Mouse (Mus musculus) liver, postnatal 0 days (tissue): Measurements from ENCODE around the gene Dpep3. TPM values are rescaled to one million over a fixed set of nuclear protein-coding genes. Genes with fewer than 3 reads are reported as not detected.
A peak's percentile ranks its signal among the peaks of the same experiment; 100 is the strongest.

Experiments
- ATAC-seq: fragments of 200-750 bp; cut with Nextera tagmentation; 2 replicates; pipeline ENCODE4 v1.8.0; 2017; ENCODE audit warnings: mild to moderate bottlenecking, moderate library complexity
- DNase-seq: peaks from one replicate; pipeline ENCODE4 v3.0.0-alpha.2; 2016
- H3K27ac ChIP-seq: fragments of 300-500 bp; sonication (generic); 2 replicates; pipeline ENCODE4 v1.5.1; 2014; ENCODE audit warnings: antibody characterized with exemption, moderate library complexity, mild to moderate bottlenecking, low read depth
- H3K27me3 ChIP-seq: fragments of 300-500 bp; sonication (generic); 2 replicates; pipeline ENCODE4 v1.6.1; 2014; ENCODE audit warnings: low read length, control low read depth, mixed read lengths; ENCODE audit not compliant: insufficient read depth
- H3K36me3 ChIP-seq: fragments of 300-500 bp; sonication (generic); replicated peaks from 2 replicates; pipeline ENCODE4 v1.6.1; 2014; ENCODE audit warnings: mild to moderate bottlenecking, control low read depth, low read length, moderate library complexity, mixed read lengths; ENCODE audit not compliant: insufficient read depth
- H3K4me1 ChIP-seq: fragments of 300-500 bp; sonication (generic); 2 replicates; pipeline ENCODE4 v1.6.1; 2014; ENCODE audit warnings: antibody characterized with exemption, mild to moderate bottlenecking, control low read depth; ENCODE audit not compliant: insufficient read depth
- H3K4me2 ChIP-seq: fragments of 300-500 bp; sonication (generic); 2 replicates; pipeline ENCODE4 v1.6.1; 2014; ENCODE audit warnings: low read depth, mild to moderate bottlenecking, low read length, moderate library complexity, mixed read lengths
- H3K4me3 ChIP-seq: fragments of 300-500 bp; sonication (generic); 2 replicates; pipeline ENCODE4 v1.5.1; 2014; ENCODE audit warnings: low read depth, low read length
- H3K9ac ChIP-seq: fragments of 300-500 bp; sonication (generic); replicated peaks from 2 replicates; pipeline ENCODE4 v1.6.1; 2014; ENCODE audit warnings: mild to moderate bottlenecking, moderate library complexity
- H3K9me3 ChIP-seq: fragments of 300-500 bp; sonication (generic); 2 replicates; pipeline ENCODE4 v1.6.1; 2016; ENCODE audit warnings: mild to moderate bottlenecking, control low read depth, low read length, mixed read lengths
- CTCF ChIP-seq: sonication (generic); IDR thresholded peaks from 2 replicates; pipeline ENCODE4 v1.5.1; 2016; ENCODE audit warnings: antibody characterized with exemption, low read depth
- EP300 ChIP-seq: IDR thresholded peaks from 2 replicates; pipeline ENCODE4 v1.6.1; 2016; ENCODE audit warnings: antibody characterized with exemption, low read depth, mild to moderate bottlenecking
- WGBS: fragments of 180-500 bp; shearing (Covaris S2); extraction: QIAGEN DNeasy Blood & Tissue Kit; methylation state at CpG from one replicate; pipeline ENCODE4 v1.1.7; 2014; ENCODE audit not compliant: insufficient replicate concordance; 5-methylcytosine and 5-hydroxymethylcytosine counted together
- polyA plus RNA-seq: library from polyadenylated mRNA; unstranded; fragments of >200 nt; fragmentation: Nextera tagmentation; extraction: Ambion mirVana; gene quantifications from 2 replicates; pipeline ENCODE4 v1.2.1, GENCODE M21; 2015

The Dpep3 gene
- polyA plus RNA-seq, 1 experiment from 2014 or later, result not detected

DNA sequence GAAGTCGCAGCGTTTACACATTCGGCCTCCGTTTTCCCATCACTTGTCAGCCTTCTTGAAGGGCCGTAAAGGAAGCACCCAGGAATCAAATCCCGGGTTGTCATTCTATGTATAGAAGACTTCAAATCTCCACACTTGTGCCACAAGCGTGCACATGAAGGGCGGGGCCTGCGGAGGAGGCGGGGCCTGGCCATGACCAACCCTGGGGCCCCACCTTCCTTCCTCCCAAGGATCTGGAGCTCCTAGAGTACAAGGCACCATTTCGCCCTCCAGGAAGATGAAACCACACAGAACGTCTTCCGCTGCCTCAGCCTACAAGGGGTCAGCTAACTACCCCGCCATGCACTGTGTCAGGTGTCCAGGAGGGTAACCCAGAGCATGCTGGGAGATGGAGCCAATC is 18.1 kb downstream of the Dpep3 start:
- no peak overlapping the region for H3K4me3 ChIP-seq
- no peak for ATAC-seq
- TF ChIP-seq EP300 (no peak), CTCF (no peak)
- DNase-seq, result peak; percentile 55
- H3K9ac ChIP-seq, result no peak overlapping the region
- WGBS, result 60% methylated on average over 14 of the region's 14 CpGs
- no peaks in the 10 kb centered on the region; the same call in 1 of the 2 replicates for H3K36me3 ChIP-seq
- peak overlapping the region; percentile 54 for H3K4me2 ChIP-seq
- H3K4me1 ChIP-seq, result peaks cover 23% of the 10 kb centered on the region
- no peak overlapping the region for H3K27ac ChIP-seq
- H3K9me3 ChIP-seq, result no peaks in the 10 kb centered on the region
- no peaks in the 10 kb centered on the region for H3K27me3 ChIP-seq

DNA sequence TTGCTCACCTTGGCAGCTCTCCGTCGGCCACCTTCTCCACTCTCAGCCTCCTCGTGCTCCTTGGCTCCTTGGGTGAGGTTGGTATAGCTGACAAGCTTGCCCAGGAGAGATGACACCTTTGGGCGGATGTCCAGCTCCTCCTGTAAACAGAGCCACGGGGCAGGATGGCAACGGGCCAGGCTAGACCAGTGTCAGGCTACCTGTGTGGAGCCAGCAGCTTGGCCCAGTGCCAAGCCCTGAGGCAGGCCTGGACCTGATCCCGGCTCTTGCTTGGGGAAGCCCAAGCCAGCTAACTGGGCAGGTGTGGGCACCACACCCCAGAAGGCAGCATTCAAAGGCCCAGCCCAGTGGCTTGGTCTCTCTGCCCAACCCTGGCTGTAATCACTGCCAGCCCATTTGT is 19.9 kb downstream of the Dpep3 start:
- no peak overlapping the region for H3K4me3 ChIP-seq
- no peak for TF ChIP-seq EP300
- no peak for TF ChIP-seq CTCF
- ATAC-seq, result peak; percentile 85
- no peak overlapping the region for H3K9ac ChIP-seq
- H3K9me3 ChIP-seq, result no peaks in the 10 kb centered on the region
- H3K27ac ChIP-seq, result no peak overlapping the region
- no peak overlapping the region for H3K4me2 ChIP-seq
- WGBS, result 71% methylated on average over 7 of the region's 7 CpGs
- no peaks in the 10 kb centered on the region; the same call in 1 of the 2 replicates for H3K36me3 ChIP-seq
- H3K4me1 ChIP-seq, result peaks cover 11% of the 10 kb centered on the region
- DNase-seq, result peak; percentile 89
- no peaks in the 10 kb centered on the region for H3K27me3 ChIP-seq

DNA sequence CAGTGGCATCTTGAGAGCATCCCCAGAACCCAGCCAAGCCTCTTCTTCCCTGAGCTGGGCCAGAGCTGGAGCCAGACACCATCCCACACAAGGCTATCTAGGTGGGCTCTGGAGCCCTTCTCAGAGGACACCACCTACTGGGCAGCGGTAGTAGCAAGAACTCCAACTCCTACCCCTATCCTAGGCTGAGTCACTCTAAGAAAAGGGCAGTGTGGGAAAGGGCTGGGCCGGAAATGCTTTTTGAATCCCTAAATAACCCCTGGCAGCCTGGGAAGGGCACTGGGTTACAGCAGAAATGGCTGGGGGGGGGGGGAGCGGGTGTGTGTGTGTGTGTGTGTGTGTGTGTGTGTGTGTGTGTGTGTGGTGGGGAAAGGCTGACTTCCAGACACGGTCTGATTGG is 21.4 kb downstream of the Dpep3 start:
- Histone ChIP-seq H3K36me3 (peaks cover 3% of the 10 kb centered on the region), H3K9me3 (no peaks in the 10 kb centered on the region), H3K4me2 (no peak overlapping the region), H3K27ac (no peak overlapping the region), H3K4me1 (peaks cover 11% of the 10 kb centered on the region), H3K27me3 (no peaks in the 10 kb centered on the region), H3K9ac (no peak overlapping the region), H3K4me3 (no peak overlapping the region)
- DNase-seq (no peak), ATAC-seq (no peak)
- TF ChIP-seq CTCF, result peak; percentile 29; the same call in 1 of the 2 replicates
- no peak for TF ChIP-seq EP300
- WGBS, result 69% methylated on average over 3 of the region's 4 CpGs

DNA sequence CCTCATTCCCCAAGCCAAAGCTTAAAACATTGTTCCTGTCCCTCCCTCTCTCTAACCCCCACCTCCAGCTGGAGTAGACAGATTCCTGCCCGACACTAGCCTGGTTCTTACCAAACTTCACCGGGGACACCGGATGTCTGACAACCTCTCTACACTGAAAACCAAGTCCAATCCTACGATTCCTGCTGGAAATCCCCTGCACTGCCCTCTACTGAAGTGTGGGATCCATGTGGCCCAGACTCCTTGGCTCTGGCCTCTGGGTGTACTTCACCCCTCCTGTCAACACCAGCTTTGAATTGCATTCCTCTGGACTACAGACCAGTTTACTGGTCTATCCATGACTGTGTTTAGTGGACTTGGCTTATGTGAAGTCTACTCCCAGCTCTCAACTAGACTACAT is 22.7 kb downstream of the Dpep3 start:
- no peak overlapping the region for H3K9ac ChIP-seq
- WGBS, result 81% methylated on average over 4 of the region's 4 CpGs
- TF ChIP-seq CTCF, result no peak
- no peak for TF ChIP-seq EP300
- H3K27me3 ChIP-seq, result no peaks in the 10 kb centered on the region
- ATAC-seq (no peak), DNase-seq (no peak)
- no peak overlapping the region for H3K4me2 ChIP-seq
- H3K9me3 ChIP-seq, result no peaks in the 10 kb centered on the region
- H3K4me3 ChIP-seq, result no peak overlapping the region
- H3K27ac ChIP-seq, result no peak overlapping the region
- H3K4me1 ChIP-seq, result peaks cover 7% of the 10 kb centered on the region
- peaks cover 10% of the 10 kb centered on the region for H3K36me3 ChIP-seq

DNA sequence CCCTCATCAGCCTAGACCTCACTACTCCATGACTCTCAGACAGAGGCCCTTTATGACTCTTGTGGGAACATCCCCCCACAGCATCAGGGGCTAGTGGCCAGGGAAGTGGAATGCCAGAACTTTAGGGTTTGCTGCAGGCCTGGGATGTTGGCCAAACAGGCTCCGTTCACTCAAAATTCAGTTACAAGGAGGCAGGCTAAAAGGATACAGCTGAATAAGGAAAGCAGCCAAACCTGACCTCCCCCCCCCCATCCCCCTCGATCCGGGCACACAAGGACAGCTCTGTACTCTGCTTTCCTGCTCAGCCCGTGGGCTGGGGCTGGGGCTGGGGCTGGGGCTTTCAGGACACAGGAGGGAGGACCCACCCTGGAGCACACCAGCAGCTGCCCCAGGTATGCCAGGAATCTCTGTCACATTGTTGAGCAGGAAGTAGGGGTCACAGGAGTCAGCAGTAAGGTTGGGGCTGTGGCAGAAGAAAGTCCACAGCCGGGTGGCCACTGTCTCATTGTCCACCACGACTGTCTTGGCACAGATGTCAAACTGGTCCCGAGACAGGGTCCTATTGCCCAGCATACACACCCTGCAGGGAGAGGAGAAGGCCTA is 28.1 kb downstream of the Dpep3 start:
- H3K36me3 ChIP-seq, result peaks cover 36% of the 10 kb centered on the region
- DNase-seq (no peak), ATAC-seq (no peak)

DNA sequence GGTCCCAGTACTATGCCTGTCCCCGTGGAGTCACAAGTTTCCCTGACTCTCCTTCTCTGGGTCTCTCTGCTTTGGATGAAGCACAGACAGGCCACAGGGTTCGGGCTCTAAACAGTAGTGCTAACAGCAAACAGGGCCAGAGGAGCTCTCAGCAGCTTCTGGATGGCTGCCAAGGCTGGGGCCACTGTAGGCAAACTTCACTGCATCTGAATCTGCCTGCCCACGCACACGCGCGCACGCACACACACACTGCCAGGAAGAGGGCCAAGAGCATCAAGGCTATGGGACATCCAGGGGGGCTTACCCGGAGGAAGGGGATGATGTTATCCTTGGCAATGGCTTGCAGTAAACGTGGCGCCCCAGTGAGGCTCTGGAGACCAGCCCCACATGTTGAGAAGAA is 29.9 kb downstream of the Dpep3 start:
- H3K4me1 ChIP-seq, result 0 out of 2 replicates have a peak, but pooled peaks cover 6% of the 10 kb centered on the region
- peak; percentile 71 for DNase-seq
- no peaks in the 10 kb centered on the region for H3K9me3 ChIP-seq
- H3K4me2 ChIP-seq, result no peak overlapping the region
- no peak overlapping the region for H3K9ac ChIP-seq
- WGBS, result 59% methylated on average over 10 of the region's 10 CpGs
- TF ChIP-seq CTCF (no peak), EP300 (no peak)
- H3K27me3 ChIP-seq, result no peaks in the 10 kb centered on the region
- H3K4me3 ChIP-seq, result no peak overlapping the region
- peak; percentile 57 for ATAC-seq
- peaks cover 43% of the 10 kb centered on the region for H3K36me3 ChIP-seq
- no peak overlapping the region for H3K27ac ChIP-seq

More for the DNA sequence above, 28.1 kb downstream of the Dpep3 start:
- Histone ChIP-seq H3K4me2 (no peak overlapping the region), H3K4me3 (no peak overlapping the region), H3K27ac (no peak overlapping the region), H3K27me3 (no peaks in the 10 kb centered on the region), H3K9me3 (no peaks in the 10 kb centered on the region), H3K9ac (no peak overlapping the region), H3K4me1 (0 out of 2 replicates have a peak, but pooled peaks cover 6% of the 10 kb centered on the region)
- no peak for TF ChIP-seq CTCF
- no peak for TF ChIP-seq EP300
- 77% methylated on average over 7 of the region's 7 CpGs for WGBS
